Mouse (Mus musculus) lung, embryonic 14.5 days (tissue): ENCODE measurements at regions not wholly inside any gene's neighbourhood (a gene's known extent, or its start where the extent isn't known, plus 50 kb on each side); places are given as distances from the start of the nearest gene placed in this dataset.

Experiments
- ATAC-seq: fragments of 200-750 bp; cut with Nextera tagmentation; 2 replicates; pipeline ENCODE4 v1.8.0; 2017; ENCODE audit warnings: mild to moderate bottlenecking, moderate TSS enrichment, moderate library complexity; ENCODE audit not compliant: insufficient read depth
- DNase-seq: peaks from one replicate; pipeline ENCODE4 v3.0.0-alpha.2; 2015
- H3K27ac ChIP-seq: fragments of 300-500 bp; sonication (generic); 2 replicates; pipeline ENCODE4 v1.5.1; 2014; ENCODE audit warnings: low read depth, mild to moderate bottlenecking, moderate library complexity
- H3K27me3 ChIP-seq: fragments of 300-500 bp; sonication (generic); 2 replicates; pipeline ENCODE4 v1.6.1; 2014; ENCODE audit warnings: low read length, control low read depth; ENCODE audit not compliant: insufficient read depth
- H3K36me3 ChIP-seq: fragments of 300-500 bp; sonication (generic); 2 replicates; pipeline ENCODE4 v1.6.1; 2014; ENCODE audit warnings: control low read depth; ENCODE audit not compliant: insufficient read depth
- H3K4me1 ChIP-seq: fragments of 300-500 bp; sonication (generic); 2 replicates; pipeline ENCODE4 v1.6.1; 2014; ENCODE audit warnings: antibody characterized with exemption, control low read depth; ENCODE audit not compliant: insufficient read depth
- H3K4me2 ChIP-seq: fragments of 300-500 bp; sonication (generic); 2 replicates; pipeline ENCODE4 v1.6.1; 2014; ENCODE audit warnings: mild to moderate bottlenecking
- H3K4me3 ChIP-seq: fragments of 300-500 bp; sonication (generic); 2 replicates; pipeline ENCODE4 v1.5.1; 2014; ENCODE audit warnings: low read depth, low read length
- H3K9ac ChIP-seq: fragments of 300-500 bp; sonication (generic); 2 replicates; pipeline ENCODE4 v1.6.1; 2014
- H3K9me3 ChIP-seq: fragments of 300-500 bp; sonication (generic); 2 replicates; pipeline ENCODE4 v1.6.1; 2016; ENCODE audit warnings: low read depth, low read length, control low read depth
- CTCF ChIP-seq: IDR thresholded peaks from 2 replicates; pipeline ENCODE4 v1.5.1; 2016; ENCODE audit warnings: antibody characterized with exemption, low read depth
- WGBS: fragments of 180-500 bp; shearing (Covaris S2); extraction: QIAGEN DNeasy Blood & Tissue Kit; methylation state at CpG from one replicate; pipeline ENCODE4 v1.1.7; 2014; 5-methylcytosine and 5-hydroxymethylcytosine counted together

- ATAC-seq (no peak), DNase-seq (no peak)
- H3K4me3 ChIP-seq: no peak overlapping the region
- no peak for TF ChIP-seq CTCF
- no peak overlapping the region for H3K27ac ChIP-seq
- no peaks in the 10 kb centered on the region for H3K9me3 ChIP-seq
- no peaks in the 10 kb centered on the region for H3K27me3 ChIP-seq
- 63% methylated on average over 6 of the region's 6 CpGs for WGBS
- H3K4me2 ChIP-seq: no peak overlapping the region
- H3K9ac ChIP-seq: no peak overlapping the region
- H3K4me1 ChIP-seq: peaks cover 11% of the 10 kb centered on the region
- H3K36me3 ChIP-seq: no peaks in the 10 kb centered on the region
Measured at GRCm38 (mm10) chr12:85542881-85543280, 55.9 kb upstream of the Jdp2 start.

- Histone ChIP-seq H3K4me3 (no peak overlapping the region), H3K9ac (no peak overlapping the region), H3K27me3 (no peaks in the 10 kb centered on the region), H3K9me3 (no peaks in the 10 kb centered on the region), H3K36me3 (no peaks in the 10 kb centered on the region), H3K4me1 (peaks cover 14% of the 10 kb centered on the region), H3K4me2 (no peak overlapping the region), H3K27ac (no peak overlapping the region)
- ATAC-seq (no peak), DNase-seq (no peak)
- 88% methylated on average over 9 of the region's 9 CpGs for WGBS
- no peak for TF ChIP-seq CTCF
Measured at GRCm38 (mm10) chr12:85543520-85543919, 55.3 kb upstream of the Jdp2 start.

DNA sequence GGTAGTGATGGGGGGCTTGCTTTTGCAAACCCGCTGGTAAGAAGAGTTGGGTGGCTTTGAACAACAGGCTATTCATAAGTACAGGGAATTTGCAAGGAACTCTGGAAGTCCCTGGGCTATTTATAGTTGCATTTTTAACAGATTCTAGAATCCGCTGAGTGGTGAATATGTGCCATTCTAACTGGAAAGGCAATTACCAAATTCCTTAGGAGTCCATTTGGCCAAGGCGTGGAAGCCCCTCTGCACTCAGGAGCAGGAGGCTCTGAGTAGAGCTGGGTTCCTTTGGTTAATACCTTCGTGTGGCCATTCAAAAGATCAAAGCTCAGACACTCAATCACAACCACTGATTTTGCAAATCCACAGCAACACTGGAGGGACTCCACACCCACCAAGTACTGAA is 54.0 kb upstream of the Jdp2 start:
- DNase-seq: no peak

GRCm38 (mm10) chr12:85545718-85546117 is 53.1 kb upstream of the Jdp2 start:
- TF ChIP-seq CTCF: no peak
- Histone ChIP-seq H3K27ac (no peak overlapping the region), H3K9ac (no peak overlapping the region), H3K4me2 (no peak overlapping the region), H3K9me3 (no peaks in the 10 kb centered on the region), H3K27me3 (no peaks in the 10 kb centered on the region), H3K36me3 (no peaks in the 10 kb centered on the region), H3K4me1 (peaks cover 17% of the 10 kb centered on the region), H3K4me3 (no peak overlapping the region)
- 27% methylated on average over 10 of the region's 10 CpGs for WGBS
- ATAC-seq (no peak), DNase-seq (no peak)

More for the DNA sequence above, 54.0 kb upstream of the Jdp2 start:
- no peak overlapping the region for H3K9ac ChIP-seq
- WGBS: 46% methylated on average over 4 of the region's 4 CpGs
- H3K27ac ChIP-seq: no peak overlapping the region
- no peak for ATAC-seq
- no peak overlapping the region for H3K4me3 ChIP-seq
- H3K4me1 ChIP-seq: peaks cover 17% of the 10 kb centered on the region
- H3K27me3 ChIP-seq: no peaks in the 10 kb centered on the region
- no peaks in the 10 kb centered on the region for H3K36me3 ChIP-seq
- TF ChIP-seq CTCF: no peak
- H3K4me2 ChIP-seq: no peak overlapping the region
- no peaks in the 10 kb centered on the region for H3K9me3 ChIP-seq

DNA sequence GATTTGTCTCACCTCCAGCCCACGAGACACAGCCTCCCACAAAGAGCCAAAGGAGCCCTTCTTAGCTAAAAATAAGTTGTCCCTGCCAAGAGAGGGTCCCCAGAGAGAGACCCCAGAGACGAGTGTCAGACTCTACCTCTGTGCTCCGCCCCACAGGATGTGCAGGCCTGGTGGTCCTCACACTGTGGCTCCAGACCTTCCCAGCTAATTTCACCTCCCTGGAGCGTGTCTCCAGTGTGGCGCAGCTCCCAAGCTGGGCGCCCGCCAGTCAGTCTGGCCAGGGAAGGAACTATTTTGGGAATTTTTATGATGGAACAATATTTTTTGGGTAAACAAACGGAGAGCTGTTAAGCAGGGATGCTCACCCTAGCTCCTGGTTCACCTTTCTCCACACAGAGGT is 50.8 kb upstream of the Jdp2 start:
- ATAC-seq (peak; percentile 71; the same call in 1 of the 2 replicates), DNase-seq (peak; percentile 52)
- 39% methylated on average over 8 of the region's 8 CpGs for WGBS
- Histone ChIP-seq H3K9ac (no peak overlapping the region), H3K9me3 (no peaks in the 10 kb centered on the region), H3K4me2 (no peak overlapping the region), H3K27ac (no peak overlapping the region), H3K36me3 (no peaks in the 10 kb centered on the region), H3K27me3 (no peaks in the 10 kb centered on the region), H3K4me3 (no peak overlapping the region), H3K4me1 (peaks cover 9% of the 10 kb centered on the region; the same call in 1 of the 2 replicates)
- no peak for TF ChIP-seq CTCF
